Mouse (Mus musculus): ENCODE measurements around the gene Kmt2d.

GRCm38 (mm10) chr15:98886667-98887387 is 15.8 kb upstream of the Kmt2d start:
- no peak for TF ChIP-seq EP300 (optimal IDR thresholded peaks at IDR 0.05)
- no peak for TF ChIP-seq CTCF (IDR thresholded peaks at IDR 0.05; ENCODE audit: low read depth)
